Mouse (Mus musculus) kidney, postnatal 0 days (tissue): Measurements from ENCODE around the gene Ksr1. TPM values are rescaled to one million over a fixed set of nuclear protein-coding genes. Genes with fewer than 3 reads are reported as not detected.

Source experiments
- ATAC-seq: fragments of 200-750 bp; cut with Nextera tagmentation; replicated peaks from 2 replicates; pipeline ENCODE4 v1.8.0; 2017; ENCODE audit warnings: low read depth, moderate number of reproducible peaks, moderate TSS enrichment, moderate library complexity; ENCODE audit not compliant: low FRiP score
- DNase-seq: peaks from one replicate; pipeline ENCODE4 v3.0.0-alpha.2; 2016; ENCODE audit warnings: low spot score
- H3K27ac ChIP-seq: fragments of 300-500 bp; sonication (generic); 2 replicates; pipeline ENCODE4 v1.5.1; 2014; ENCODE audit warnings: mild to moderate bottlenecking
- H3K27me3 ChIP-seq: fragments of 300-500 bp; sonication (generic); 2 replicates; pipeline ENCODE4 v1.6.1; 2014; ENCODE audit warnings: low read length, mixed read lengths; ENCODE audit not compliant: insufficient read depth
- H3K36me3 ChIP-seq: fragments of 300-500 bp; sonication (generic); 2 replicates; pipeline ENCODE4 v1.6.1; 2014; ENCODE audit warnings: low read length, mixed read lengths; ENCODE audit not compliant: insufficient read depth
- H3K4me1 ChIP-seq: fragments of 300-500 bp; sonication (generic); replicated peaks from 2 replicates; pipeline ENCODE4 v1.6.1; 2014; ENCODE audit warnings: antibody characterized with exemption, low read length, mixed read lengths; ENCODE audit not compliant: insufficient read depth
- H3K4me2 ChIP-seq: fragments of 300-500 bp; sonication (generic); 2 replicates; pipeline ENCODE4 v1.6.1; 2014; ENCODE audit warnings: mild to moderate bottlenecking, low read length, moderate library complexity, mixed read lengths
- H3K4me3 ChIP-seq: fragments of 300-500 bp; sonication (generic); replicated peaks from 2 replicates; pipeline ENCODE4 v1.5.1; 2014; ENCODE audit warnings: low read depth, low read length
- H3K9ac ChIP-seq: fragments of 300-500 bp; sonication (generic); 2 replicates; pipeline ENCODE4 v1.6.1; 2014; ENCODE audit warnings: low read depth, low read length
- H3K9me3 ChIP-seq: fragments of 300-500 bp; sonication (generic); replicated peaks from 2 replicates; pipeline ENCODE4 v1.6.1; 2016; ENCODE audit warnings: low read length, inconsistent platforms, mixed read lengths
- CTCF ChIP-seq: IDR thresholded peaks from 2 replicates; pipeline ENCODE4 v1.5.1; 2016; ENCODE audit warnings: antibody characterized with exemption, low read depth, mild to moderate bottlenecking, moderate library complexity
- WGBS: fragments of 180-500 bp; shearing (Covaris S2); extraction: QIAGEN DNeasy Blood & Tissue Kit; methylation state at CpG from one replicate; pipeline ENCODE4 v1.1.7; 2014; 5-methylcytosine and 5-hydroxymethylcytosine counted together
- polyA plus RNA-seq: library from polyadenylated mRNA; unstranded; fragments of >200 nt; fragmentation: Nextera tagmentation; extraction: Ambion mirVana; gene quantifications from 2 replicates; pipeline ENCODE4 v1.2.1, GENCODE M21; 2015

The Ksr1 gene
- polyA plus RNA-seq, 1 experiment from 2014 or later, result 1.8 TPM

GRCm38 (mm10) chr11:79080965-79081891 lies 65.0 kb downstream of the Ksr1 start:
- ATAC-seq (no peak), DNase-seq (peak; percentile 58)
- Histone ChIP-seq H3K27ac (peak overlapping the region; percentile 62), H3K4me3 (no peak overlapping the region), H3K27me3 (no peaks in the 10 kb centered on the region), H3K4me1 (peaks cover 14% of the 10 kb centered on the region), H3K9me3 (no peaks in the 10 kb centered on the region), H3K4me2 (no peak overlapping the region), H3K9ac (no peak overlapping the region), H3K36me3 (no peaks in the 10 kb centered on the region)
- TF ChIP-seq CTCF, result no peak
- 42% methylated on average over 16 of the region's 16 CpGs for WGBS

GRCm38 (mm10) chr11:79080081-79080480 lies 66.1 kb downstream of the Ksr1 start:
- ATAC-seq, result no peak
- H3K4me3 ChIP-seq, result no peak overlapping the region
- no peaks in the 10 kb centered on the region for H3K36me3 ChIP-seq
- WGBS, result 83% methylated on average over 6 of the region's 6 CpGs
- TF ChIP-seq CTCF, result no peak
- no peak overlapping the region for H3K4me2 ChIP-seq
- no peaks in the 10 kb centered on the region for H3K27me3 ChIP-seq
- no peak overlapping the region for H3K9ac ChIP-seq
- peaks cover 14% of the 10 kb centered on the region for H3K4me1 ChIP-seq
- H3K27ac ChIP-seq, result 0 out of 2 replicates have a peak overlapping the region, but pooled peaks have one; percentile 62
- no peaks in the 10 kb centered on the region for H3K9me3 ChIP-seq
- DNase-seq, result no peak

- Histone ChIP-seq H3K9ac (no peak overlapping the region), H3K9me3 (no peaks in the 10 kb centered on the region), H3K4me1 (peaks cover 8% of the 10 kb centered on the region), H3K27me3 (no peaks in the 10 kb centered on the region), H3K36me3 (no peaks in the 10 kb centered on the region), H3K4me2 (no peak overlapping the region), H3K4me3 (no peak overlapping the region), H3K27ac (no peak overlapping the region)
- ATAC-seq (no peak), DNase-seq (no peak)
- no peak for TF ChIP-seq CTCF
- WGBS, result 78% methylated on average over 12 of the region's 12 CpGs
Observed at GRCm38 (mm10) chr11:79076484-79076883, 69.7 kb downstream of the Ksr1 start.

- ATAC-seq, result no peak
- Histone ChIP-seq H3K4me1 (no peaks in the 10 kb centered on the region), H3K4me2 (no peak overlapping the region), H3K36me3 (no peaks in the 10 kb centered on the region), H3K4me3 (no peak overlapping the region), H3K9ac (no peak overlapping the region), H3K27me3 (no peaks in the 10 kb centered on the region), H3K27ac (no peak overlapping the region), H3K9me3 (no peaks in the 10 kb centered on the region)
- DNase-seq, result no peak
- TF ChIP-seq CTCF, result no peak
- 77% methylated on average over 3 of the region's 3 CpGs for WGBS
Observed at GRCm38 (mm10) chr11:79075044-79075443, 71.2 kb downstream of the Ksr1 start.

GRCm38 (mm10) chr11:79074611-79075010 lies 71.6 kb downstream of the Ksr1 start:
- Histone ChIP-seq H3K4me3 (no peak overlapping the region), H3K36me3 (no peaks in the 10 kb centered on the region), H3K27ac (no peak overlapping the region), H3K4me2 (no peak overlapping the region), H3K9ac (no peak overlapping the region), H3K27me3 (no peaks in the 10 kb centered on the region), H3K9me3 (no peaks in the 10 kb centered on the region), H3K4me1 (0 out of 2 replicates have a peak, but pooled peaks cover 3% of the 10 kb centered on the region)
- WGBS, result 90% methylated on average over 3 of the region's 3 CpGs
- DNase-seq (no peak), ATAC-seq (no peak)
- no peak for TF ChIP-seq CTCF

- H3K27me3 ChIP-seq, result no peaks in the 10 kb centered on the region
- 65% methylated on average over 4 of the region's 4 CpGs for WGBS
Observed at GRCm38 (mm10) chr11:79073583-79073982, 72.6 kb downstream of the Ksr1 start.

More at GRCm38 (mm10) chr11:79073583-79073982, 72.6 kb downstream of the Ksr1 start:
- Histone ChIP-seq H3K36me3 (no peaks in the 10 kb centered on the region), H3K4me3 (no peak overlapping the region), H3K27ac (no peak overlapping the region), H3K4me1 (0 out of 2 replicates have a peak, but pooled peaks cover 4% of the 10 kb centered on the region), H3K9ac (no peak overlapping the region), H3K4me2 (no peak overlapping the region), H3K9me3 (no peaks in the 10 kb centered on the region)
- DNase-seq (peak; percentile 61), ATAC-seq (no peak)
- peak; percentile 20; the same call in 1 of the 2 replicates for TF ChIP-seq CTCF
